Mouse (Mus musculus): ENCODE measurements at regions not wholly inside any gene's neighbourhood (a gene's known extent, or its start where the extent isn't known, plus 50 kb on each side); places are given as distances from the start of the nearest gene placed in this dataset.

DNA sequence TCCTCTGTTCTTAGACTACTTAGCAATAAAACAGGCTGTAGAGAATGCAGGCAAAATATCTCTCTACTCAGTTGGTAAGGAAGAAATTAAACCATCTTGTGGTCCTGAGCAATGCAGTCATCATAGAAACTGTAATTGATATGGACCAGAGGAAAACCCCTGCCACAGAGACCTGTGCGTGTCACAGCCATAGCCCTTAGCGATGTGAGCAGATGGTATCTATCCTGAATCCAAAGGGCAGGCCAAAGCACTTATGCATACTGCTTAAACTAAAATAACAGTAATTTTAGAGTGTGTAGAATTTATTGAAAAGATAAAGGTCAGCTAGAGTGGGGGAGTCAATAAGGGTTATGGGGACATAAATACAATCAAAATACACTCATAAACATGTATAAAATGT, 212.0 kb downstream of the Kcnrg start:
- no peak for DNase-seq (ENCODE audit: inconsistent ontology term)

DNA sequence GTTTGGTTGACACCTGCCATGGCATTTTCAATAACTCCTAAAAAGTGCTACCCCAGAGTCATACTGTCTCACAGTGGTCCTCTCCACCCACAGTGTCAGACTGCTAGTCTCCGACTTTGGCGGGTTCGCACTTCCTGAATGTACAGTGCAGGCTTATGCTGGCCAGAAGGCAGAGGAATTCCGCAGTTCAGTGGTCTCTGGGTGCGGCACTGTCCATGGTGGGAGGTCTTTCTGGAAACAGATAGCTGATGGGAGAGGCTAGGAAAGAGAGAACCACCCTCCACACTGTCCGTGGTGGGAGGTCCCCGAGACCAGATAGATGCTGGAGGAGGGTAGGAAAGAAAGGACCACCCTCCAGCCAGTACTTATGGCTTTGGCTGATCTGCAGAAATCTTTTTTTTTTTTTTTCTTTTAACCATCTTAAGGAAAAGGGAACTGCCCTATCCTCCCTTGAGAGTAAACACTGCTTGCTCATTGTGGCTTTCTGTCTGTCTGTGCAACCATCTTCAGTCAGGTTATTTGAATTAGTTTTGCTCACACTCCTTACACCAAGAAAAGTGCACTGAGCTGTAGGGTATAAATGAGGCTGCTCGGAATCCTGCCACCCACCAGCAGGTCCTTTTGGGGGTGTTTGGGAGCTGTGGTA, 227.2 kb downstream of the Kcnrg start:
- no peak for DNase-seq (ENCODE audit: inconsistent ontology term)

DNA sequence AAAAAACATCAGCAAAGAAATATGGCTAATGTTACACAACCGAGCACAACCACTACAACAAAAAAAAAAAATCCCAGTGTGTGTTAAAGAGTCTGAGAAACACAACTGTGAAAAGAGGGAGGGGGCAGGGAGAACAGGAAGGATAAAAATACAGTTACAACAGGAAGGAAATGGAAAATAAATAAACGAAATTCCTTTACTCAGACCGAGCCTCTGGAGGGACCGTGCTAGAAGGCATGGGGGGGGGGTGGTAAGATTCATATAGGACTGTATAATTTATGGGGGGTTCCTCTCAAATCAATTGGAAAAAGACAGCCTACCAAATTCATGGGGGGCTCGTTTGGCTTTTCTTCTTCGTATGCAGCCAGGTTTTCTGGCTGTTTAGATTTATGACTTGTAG, 228.5 kb downstream of the Kcnrg start:
- no peak for DNase-seq (ENCODE audit: inconsistent ontology term)

DNA sequence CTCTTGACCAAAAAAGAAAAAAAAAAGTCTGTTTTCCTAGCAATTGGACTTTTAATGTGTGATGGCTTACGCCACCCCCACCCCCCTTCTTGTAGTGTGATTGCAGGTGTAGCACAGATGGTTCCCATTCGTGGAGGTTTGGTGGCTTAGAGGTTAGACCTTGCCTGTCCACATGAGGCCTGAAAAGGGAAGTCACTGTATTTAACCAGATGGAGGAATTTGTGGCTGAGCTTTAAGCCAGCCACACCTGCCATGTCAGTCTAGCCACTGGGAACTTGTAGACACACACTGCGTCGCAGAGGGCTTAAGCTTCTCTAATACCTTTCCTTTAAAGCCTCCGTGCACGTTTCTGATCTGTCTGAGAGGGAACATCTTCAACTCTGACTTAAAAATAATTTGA, 229.0 kb downstream of the Kcnrg start:
- no peak for DNase-seq (ENCODE audit: inconsistent ontology term)

DNA sequence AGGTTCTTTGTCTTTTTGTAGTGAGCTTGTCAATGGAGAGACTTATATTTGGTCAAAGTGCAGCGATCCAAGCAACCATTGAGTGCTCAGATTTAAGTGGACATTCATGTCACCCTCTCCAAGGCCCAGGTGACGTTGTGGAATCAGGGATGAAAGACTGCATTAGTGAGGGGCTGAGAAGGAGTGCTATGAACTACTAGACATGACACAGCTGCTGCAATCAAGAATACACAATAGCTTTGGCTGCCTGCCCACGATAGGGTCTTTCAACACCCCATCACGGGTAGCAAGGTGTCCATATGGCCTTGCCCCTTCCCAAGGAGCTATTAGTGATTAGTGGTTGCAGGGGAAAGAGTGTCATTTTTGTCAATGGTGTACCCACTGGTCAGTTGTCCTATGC, 229.7 kb downstream of the Kcnrg start:
- no peak for DNase-seq (ENCODE audit: inconsistent ontology term)

DNA sequence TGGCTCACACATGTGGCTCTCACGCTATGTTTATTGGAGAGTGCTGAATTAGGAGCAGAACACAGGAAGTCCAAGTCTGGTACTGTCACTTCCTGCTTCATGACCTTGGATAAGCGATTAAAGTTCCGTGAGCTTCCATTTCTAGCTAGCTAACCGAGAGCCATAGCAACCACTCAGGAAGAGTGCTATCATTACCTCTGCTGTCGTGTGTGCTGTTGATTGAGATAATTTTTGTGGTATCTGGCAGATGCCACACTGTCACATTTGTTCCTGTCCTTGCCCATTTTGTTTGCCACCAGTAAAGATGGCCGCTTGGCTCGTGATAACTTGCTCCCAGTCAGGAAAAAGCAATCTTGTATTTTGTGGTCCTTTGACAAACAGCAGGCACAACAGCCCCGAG, 230.6 kb downstream of the Kcnrg start:
- no peak for DNase-seq (ENCODE audit: inconsistent ontology term)

DNA sequence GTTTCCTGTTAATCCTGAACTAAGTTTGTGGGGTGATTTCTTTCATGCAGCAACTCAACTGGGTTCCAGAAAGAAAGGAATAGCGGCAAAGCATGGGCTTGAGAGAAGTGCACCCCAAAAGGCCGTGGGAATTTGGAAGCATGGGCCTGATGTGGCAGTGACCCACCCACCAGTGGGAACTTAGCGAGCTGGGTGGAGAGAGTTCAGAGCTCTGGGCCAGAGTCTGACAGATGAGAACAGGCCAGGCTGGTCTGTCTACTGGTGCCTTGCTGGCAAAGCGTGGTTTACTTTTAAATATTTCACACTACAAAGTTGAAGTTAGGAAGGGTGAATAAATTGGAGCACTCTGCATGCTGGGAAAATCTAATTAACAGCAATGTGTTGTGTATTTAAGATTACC, 235.2 kb downstream of the Kcnrg start:
- DNase-seq (ENCODE audit: inconsistent ontology term) = no peak

DNA sequence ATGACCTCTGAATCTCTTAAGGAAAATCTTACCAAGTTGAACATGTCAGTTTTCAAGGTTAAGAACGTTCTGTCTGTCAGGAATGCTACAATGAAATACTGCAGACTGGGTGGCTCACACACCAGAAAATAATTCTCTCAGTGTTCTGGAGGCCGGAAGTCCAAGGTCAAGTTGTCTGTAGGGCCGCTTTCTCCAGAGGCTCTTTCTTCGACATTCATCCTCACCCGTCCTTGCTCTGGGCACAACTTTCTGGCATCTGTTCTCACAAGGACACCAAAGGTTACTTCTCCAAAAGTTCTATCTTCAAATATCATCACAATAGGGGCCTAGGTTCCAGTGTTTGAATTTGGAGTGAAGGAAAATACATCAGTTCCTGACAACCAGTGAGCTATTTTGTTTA, 239.2 kb downstream of the Kcnrg start:
- no peak for DNase-seq (ENCODE audit: inconsistent ontology term)

DNA sequence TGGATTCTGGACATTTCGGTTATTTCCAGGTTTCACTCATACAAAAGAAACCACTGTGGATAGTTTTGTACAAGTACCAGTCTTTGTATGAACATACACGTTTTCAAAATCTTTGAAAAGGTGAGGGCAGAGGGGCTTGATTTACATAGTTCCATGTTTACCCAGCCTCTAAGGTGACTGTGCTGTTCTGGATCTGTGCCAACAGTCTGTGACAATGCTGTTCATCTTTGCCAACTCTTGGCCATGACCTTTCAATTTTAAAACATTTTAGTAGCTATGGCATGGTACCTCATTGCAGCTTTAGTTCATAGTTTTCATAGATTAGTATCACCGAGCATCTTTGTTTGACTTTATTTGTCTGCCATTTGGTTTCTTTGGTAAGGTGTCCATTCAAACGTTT, 243.0 kb downstream of the Kcnrg start:
- no peak for DNase-seq (ENCODE audit: inconsistent ontology term)

DNA sequence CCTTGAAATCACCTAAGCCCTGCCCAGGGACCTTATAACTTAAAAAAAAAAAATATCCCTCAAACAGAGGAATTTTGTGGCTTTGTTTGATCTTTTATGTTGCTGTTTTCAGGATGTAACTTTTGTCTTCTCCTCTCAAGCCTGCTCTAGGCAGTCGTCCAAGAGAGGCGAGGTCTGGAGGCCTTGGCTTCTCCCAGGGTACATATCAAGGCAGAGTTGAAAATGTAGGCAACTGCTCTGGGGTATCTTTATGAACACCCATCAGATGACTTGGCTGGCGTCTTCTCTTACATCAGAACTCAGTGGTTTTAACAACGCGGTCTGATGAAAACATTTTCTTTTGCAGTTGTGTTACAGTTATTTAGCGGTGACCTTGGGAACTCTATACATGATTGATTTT, 250.4 kb downstream of the Kcnrg start:
- no peak for DNase-seq (ENCODE audit: inconsistent ontology term)

DNA sequence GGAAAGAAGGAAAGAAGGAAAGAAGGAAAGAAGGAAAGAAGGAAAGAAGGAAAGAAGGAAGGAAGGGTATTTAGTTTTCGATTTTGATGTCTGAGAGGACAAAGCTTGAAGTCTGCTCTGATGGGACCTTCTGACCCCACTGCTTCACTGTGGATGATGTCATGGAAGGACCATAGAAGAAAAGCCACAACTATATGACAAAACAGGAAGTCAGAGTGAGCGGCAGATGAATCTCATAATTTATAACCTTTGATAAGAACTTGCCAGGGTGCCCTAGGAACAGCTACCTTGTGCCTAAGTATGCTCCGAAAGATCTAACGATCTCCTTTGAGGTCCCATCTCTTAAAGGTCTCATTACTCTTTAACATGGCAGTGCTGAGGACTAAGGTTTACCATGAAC, 253.4 kb downstream of the Kcnrg start:
- DNase-seq (ENCODE audit: inconsistent ontology term) = no peak

DNA sequence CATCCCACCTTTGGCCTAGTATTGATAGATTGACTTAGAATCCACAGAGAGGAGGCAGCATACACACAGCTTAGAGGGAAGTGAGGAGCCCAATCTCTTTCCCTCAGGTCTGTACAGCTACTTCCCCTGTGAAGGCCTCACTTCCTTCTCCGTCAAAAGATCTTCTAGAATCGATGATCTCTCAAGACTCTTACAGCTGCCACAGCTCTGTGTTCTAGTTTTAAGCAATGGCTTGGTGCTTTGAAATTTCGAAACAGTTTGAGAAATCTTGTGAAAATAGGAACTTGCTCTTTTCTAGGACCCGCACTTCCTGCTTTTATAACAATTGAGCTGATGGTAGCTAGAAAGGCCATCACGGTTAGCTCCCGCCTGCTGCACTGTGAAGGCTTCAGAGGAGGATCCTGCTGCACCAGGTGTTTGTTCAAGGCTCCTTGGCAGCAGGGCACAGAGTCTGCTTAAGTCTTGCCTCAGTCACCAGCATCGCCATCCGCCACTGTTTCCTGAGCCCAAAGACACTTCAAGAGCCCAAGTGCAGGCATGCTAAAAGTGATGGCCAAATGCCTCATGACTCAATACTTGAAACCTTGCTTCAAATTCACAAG, 254.2 kb downstream of the Kcnrg start:
- no peak for DNase-seq (ENCODE audit: inconsistent ontology term)

DNA sequence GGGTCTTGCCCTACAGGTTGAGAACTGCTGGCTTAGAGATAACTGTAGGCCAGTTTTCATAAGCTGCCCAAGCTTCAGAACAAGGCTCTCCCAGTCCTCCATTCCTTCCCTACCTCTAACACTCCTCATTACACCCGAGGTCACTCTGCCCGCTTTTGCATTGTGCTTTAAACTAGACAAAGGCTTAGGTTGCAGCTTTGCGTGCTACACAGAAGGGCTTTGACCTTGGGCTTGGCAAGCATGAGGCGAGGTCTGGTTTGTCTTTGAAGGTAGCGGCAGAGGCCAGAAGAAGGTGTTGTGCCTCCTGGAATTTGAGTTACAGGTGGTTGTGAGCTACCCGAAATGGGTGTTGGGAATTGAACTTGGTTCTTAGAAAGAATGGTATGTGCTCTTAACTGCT, 255.7 kb downstream of the Kcnrg start:
- no peak for DNase-seq (ENCODE audit: inconsistent ontology term)

DNA sequence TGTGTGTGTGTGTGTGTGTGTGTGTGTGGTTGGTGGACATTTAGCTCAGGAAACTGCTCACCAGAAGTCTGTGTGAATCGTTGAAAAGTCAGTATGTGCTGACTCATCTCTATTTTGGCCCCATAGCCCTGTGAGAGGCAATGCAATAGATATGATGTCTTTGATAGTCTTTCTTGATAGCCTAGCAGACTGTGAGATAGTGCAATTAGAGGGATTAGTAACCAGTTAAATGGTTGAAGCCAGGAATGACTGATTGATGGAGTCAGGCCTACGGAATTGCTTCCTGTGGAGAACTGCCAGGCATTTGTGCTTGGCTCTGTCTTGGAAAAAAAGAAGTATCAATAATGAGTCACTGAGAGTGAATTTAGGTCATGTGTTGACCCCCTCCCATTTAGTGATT, 256.2 kb downstream of the Kcnrg start:
- peak; percentile 80 for DNase-seq (ENCODE audit: inconsistent ontology term)

DNA sequence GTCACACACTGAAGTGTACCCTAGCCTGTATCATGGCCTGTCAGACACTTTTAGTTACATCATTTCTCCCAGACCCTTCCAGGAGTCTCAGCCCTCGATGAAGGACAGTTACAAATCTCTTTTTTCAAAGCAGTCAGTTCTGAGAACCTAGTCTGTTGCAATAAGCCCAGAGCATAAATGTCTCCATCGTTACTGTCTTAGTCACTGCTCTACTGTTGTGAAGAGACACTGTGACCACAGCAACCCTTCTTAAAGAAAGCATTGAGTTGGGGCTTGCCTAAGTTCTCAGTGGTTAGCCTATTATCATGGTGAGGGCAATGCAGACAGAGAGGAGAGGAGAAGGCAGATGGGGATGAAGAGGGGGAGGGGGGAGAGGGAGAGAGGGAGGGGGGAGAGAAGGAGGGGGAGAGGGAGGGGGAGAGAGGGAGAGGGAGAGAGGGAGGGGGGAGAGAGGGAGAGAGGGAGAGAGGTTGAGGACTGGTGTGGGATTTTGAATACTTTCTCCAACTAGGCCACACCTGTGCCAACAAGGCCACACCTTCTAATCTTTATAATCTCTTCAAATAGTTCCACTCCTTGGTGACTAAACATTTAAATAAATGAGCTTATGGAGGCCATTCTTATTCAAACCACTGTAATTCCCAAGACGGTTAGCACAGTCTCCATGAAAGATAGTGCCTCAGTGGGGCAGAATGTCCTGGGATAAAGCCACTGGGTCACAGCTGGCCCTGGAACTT, 259.4 kb downstream of the Kcnrg start:
- no peak for DNase-seq (ENCODE audit: inconsistent ontology term)

DNA sequence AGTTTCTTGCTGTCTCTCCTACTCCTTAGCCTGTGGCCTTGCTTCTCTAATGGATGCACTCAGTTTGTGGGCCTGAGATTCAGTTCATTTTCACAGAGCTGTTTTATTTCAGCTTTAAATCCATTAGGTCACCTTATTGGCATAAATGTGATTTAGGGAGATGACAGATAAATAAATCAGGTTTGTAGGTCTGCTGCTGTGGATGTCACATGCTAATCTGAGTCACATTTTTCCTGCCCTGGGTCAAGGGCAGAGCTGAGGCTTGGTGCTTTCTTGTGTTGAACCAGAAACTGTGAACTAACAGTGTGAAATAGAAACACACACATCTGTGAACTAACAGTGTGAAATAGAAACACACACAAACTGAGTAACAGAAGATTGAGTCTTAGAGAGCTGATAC, 266.9 kb downstream of the Kcnrg start:
- DNase-seq (ENCODE audit: inconsistent ontology term) = no peak

DNA sequence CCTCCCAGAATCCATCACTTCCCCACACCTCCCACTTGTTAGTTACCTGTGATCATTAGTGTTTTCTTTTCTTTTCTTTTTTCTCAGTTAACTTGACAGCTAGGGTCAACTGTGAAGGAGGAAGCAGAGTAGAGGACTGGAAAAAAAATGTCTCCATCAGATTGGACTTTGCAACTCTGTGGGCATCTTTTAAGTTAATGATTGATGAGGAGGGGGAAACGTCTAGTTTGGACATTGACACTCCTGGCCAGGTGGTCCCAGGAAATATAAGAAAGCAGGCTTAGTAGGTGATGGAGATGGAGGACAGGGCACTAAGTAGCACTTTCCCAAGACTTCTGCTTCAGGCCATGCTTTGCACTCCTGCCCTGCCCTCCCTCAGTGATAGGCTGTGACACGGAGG, 272.2 kb downstream of the Kcnrg start:
- no peak for DNase-seq (ENCODE audit: inconsistent ontology term)

DNA sequence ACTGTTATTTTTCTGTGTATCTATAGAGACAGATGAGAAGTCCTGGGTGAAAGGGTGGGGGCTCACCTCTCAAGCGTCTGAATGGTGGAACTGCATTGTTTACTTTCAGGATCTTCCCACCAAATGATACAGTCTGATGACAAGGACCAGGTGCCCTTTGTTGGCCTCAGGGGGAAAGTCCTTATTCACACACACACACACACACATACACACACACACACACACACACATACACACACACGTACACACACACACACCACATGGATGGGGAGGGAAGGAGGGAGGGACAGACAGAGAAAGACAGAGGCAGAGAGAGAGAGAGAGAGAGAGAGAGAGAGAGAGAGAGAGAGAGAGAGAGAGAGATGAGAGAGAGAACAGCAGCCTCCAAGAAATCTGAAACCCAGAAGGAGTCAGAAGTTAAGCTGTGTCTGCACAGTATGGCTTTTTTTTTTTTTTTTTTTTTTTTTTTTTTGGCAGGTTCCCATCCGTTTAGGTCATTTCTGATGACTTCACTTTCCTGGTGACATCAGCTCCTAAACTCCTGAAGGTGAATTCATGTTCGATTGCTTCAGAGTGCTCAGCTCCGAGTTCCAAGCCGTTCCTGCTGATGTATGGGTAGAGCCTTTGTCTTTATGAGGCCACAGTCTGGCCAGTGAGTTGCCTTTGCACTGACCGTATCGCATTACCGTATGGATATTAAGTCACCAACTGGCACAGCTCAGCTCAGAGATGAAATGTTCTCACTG, 273.4 kb downstream of the Kcnrg start:
- no peak for DNase-seq (ENCODE audit: inconsistent ontology term)

DNA sequence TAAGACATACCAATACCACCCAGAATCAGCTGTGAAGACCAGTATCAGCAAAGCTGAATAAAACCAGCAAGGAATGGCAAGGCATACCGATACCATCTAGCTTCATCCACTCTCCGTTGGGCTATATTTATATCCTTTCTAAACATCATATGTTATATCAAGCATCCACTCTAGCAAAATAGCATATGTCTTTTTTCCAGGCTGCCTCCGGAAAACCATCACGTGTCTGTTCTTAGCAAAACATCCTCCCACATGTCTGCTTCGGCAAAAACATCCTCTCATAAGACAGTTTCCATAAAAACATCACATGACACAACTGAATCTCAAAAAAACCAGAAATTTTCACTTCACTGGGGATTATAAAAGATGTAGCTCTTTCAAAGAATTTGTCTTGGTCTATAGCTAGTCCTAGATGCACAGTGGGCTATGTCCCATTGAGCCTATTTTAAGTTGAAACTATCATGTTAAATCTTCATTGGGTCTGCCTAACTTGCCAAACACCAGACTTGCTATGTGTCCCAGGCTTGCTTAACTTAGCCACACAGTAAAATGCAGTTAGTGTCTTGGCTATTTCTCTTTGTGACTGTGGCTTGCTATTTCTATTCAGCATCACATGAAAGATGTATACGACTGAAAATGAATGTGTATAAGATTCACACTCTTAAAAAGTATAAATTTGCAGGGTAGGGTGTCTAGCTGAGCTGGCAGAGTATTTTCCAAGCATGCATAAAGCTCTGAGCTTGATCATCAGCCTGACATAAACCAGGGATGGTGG, 278.2 kb downstream of the Kcnrg start:
- DNase-seq (ENCODE audit: inconsistent ontology term) = no peak

DNA sequence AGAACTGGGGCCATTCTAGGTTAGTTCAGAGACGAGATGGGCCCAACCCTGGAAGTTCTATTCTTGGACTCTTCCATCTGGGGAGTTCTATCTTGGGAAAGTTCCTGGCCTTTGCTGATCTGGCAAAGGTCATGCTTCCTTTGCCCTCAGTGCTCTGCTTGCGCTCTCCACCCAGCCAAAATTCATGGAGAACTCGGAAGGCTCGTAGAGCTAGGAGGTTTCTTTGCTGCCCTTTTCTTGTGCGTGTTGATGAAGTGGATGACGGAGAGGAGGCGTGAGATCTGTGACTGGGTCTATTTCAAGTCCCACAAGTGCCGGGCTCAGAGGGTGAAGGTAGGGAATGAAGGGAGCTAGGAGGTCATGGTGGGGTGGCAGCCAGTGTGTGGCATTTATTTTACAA, 282.4 kb downstream of the Kcnrg start:
- DNase-seq (ENCODE audit: inconsistent ontology term) = no peak

DNA sequence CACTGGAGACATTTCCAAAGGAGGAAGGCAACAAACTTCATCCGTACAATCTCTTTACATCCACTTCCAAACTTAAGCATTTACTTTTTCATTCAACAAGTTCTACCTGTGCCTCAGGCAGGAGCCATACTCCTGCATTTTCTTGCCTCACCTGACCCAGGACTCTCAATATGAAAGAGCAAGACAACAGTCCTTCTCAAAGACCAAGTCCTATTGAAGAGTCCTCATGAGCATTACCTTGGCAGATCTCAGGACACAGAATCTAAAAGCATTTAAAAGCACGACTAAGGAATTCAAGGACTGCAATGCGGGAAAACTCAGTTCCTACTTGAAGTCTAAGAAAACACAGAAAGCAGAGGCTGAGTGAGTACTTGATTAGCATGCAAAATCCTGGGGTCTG, 286.5 kb downstream of the Kcnrg start:
- DNase-seq (ENCODE audit: inconsistent ontology term) = no peak

DNA sequence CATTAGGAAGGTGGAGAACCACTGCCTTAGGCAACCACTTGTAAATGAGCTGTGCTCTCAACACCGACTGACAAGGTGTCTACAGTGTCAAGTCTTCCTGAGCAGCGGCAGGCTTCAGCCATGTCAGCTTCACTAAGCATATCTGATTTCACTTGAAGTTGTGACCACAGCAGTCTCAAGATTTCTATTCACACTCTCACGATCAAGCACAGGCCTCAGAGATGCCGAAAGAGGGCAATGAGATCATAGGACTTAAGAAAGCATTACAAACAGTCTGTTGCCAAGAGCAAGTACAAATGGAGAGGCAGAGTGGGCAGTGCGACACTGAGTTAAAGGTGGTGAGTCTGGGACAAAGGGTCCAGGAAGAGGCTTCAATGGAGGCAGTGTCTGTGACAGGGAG, 289.6 kb downstream of the Kcnrg start:
- DNase-seq (ENCODE audit: inconsistent ontology term) = no peak

Data from Muller cell, postnatal 12 days (primary cell).